Mouse (Mus musculus): ENCODE measurements around the gene Palb2. TPM values are rescaled to one million over a fixed set of nuclear protein-coding genes. Genes with fewer than 3 reads are reported as not detected.

Gene Palb2
- total and polyA plus RNA-seq, 3 experiments, result 11.7 to 17.5 (median 14.0) TPM

GRCm38 (mm10) chr7:122167203-122167602, 34.4 kb upstream of the Palb2 start:
- Histone ChIP-seq H3K36me3 (replicated peaks in 1 of 2; ENCODE audit: control insufficient read depth in 1 of 2, insufficient read depth in 1 of 2, low read length in 1 of 2) (peaks cover 67 to 86% of the 10 kb centered on the region in 2 experiments), H3K79me2 (replicated peaks; ENCODE audit: control insufficient read depth, extremely low read depth, insufficient read depth, poor library complexity, severe bottlenecking) (no peaks in the 10 kb centered on the region), H3K4me3 (replicated peaks in 1 of 3; ENCODE audit: low read depth in 2 of 3, low read length in 2 of 3, poor library complexity in 1 of 3) (no peak overlapping the region), H3K9me3 (replicated peaks; ENCODE audit: low read length) (no peaks in the 10 kb centered on the region), H3K27ac (ENCODE audit: insufficient read depth, low read depth) (no peak overlapping the region), H3K4me2 (ENCODE audit: insufficient read depth, low read depth, poor library complexity, severe bottlenecking) (no peak overlapping the region), H3K9ac (ENCODE audit: insufficient read depth, low read depth) (no peak overlapping the region), H3K27me3 (replicated peaks) (no peaks in the 10 kb centered on the region), H3K4me1 (ENCODE audit: control insufficient read depth in 1 of 2, insufficient read depth in 2 of 2) (peaks cover 0 to 25% of the 10 kb centered on the region in 2 experiments; a peak in 1 of 4 replicates)
- in situ Hi-C loops (cut with MboI; ENCODE audit: low pct_ligation_motif_present, low pct_unique_long_range_greater_than_20kb, low sequenced_read_pairs), result no loop called here
- no peak for TF ChIP-seq MEF2A (IDR thresholded peaks at IDR 0.05; ENCODE audit: borderline replicate concordance, low read depth, low read length)
- TF ChIP-seq ZNF384 (IDR thresholded peaks at IDR 0.05; ENCODE audit: low read depth, low read length), result no peak
- no peak for TF ChIP-seq CHD2 (IDR thresholded peaks at IDR 0.05; ENCODE audit: low read length)
- TF ChIP-seq RCOR1 (conservative IDR thresholded peaks at IDR 0.05; ENCODE audit: low read depth, low read length), result no peak
- no peak for TF ChIP-seq MXI1 (IDR thresholded peaks at IDR 0.05; ENCODE audit: low read depth, low read length)
- no peak for TF ChIP-seq NRF1 (IDR thresholded peaks at IDR 0.05; ENCODE audit: low read depth, low read length)
- TF ChIP-seq TBP (conservative IDR thresholded peaks at IDR 0.05; ENCODE audit: low read depth, low read length), result no peak
- no peak for TF ChIP-seq NELFE (IDR thresholded peaks at IDR 0.05; ENCODE audit: low read depth, low read length)
- TF ChIP-seq POLR2A (IDR thresholded peaks at IDR 0.05; ENCODE audit: low read depth, low read length), result no peak
- TF ChIP-seq MAX (IDR thresholded peaks at IDR 0.05; ENCODE audit: low read length), result no peak
- no peak for TF ChIP-seq ZKSCAN1 (IDR thresholded peaks at IDR 0.05; ENCODE audit: borderline replicate concordance, low read depth, low read length)
- no peak for TF ChIP-seq CHD1 (IDR thresholded peaks at IDR 0.05; ENCODE audit: low read depth, low read length)
- dilution Hi-C loops (cut with MboI; ENCODE audit: extremely low pct_ligation_motif_present, extremely low pct_unique_long_range_greater_than_20kb, low sequenced_read_pairs), result no loop called here
- DNase-seq (ENCODE audit: extremely low read depth), result no peak

DNA sequence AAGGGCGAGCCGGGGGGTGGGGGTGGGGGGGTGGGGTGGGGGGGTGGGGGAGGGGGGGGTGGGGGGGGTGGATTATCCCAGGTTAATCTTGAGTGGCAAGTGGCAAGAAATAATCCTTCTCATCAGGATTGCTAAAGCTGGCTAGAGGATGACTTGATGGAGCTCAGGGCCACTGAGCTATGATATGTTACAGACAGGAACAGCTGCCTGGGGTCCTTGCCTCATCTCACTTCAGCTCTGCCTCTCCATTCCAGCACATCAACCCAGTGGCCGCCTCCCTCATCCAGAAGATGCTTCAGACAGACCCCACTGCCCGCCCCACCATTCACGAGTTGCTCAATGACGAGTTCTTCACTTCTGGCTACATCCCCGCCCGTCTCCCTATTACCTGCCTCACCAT, 31.0 kb upstream of the Palb2 start:
- H3K27ac ChIP-seq (ENCODE audit: insufficient read depth, low read depth), result no peak overlapping the region
- no peak for TF ChIP-seq ZNF384 (IDR thresholded peaks at IDR 0.05; ENCODE audit: low read depth, low read length)
- no peak for TF ChIP-seq PAX5 (IDR thresholded peaks at IDR 0.05; ENCODE audit: low read length)
- TF ChIP-seq CTCF (conservative IDR thresholded peaks at IDR 0.05 in 1 of 2, IDR thresholded peaks at IDR 0.05 in 1 of 2; ENCODE audit: low read depth in 2 of 2, low read length in 2 of 2), result no peak
- TF ChIP-seq USF1 (IDR thresholded peaks at IDR 0.05; ENCODE audit: low read depth, low read length), result no peak
- no peak for TF ChIP-seq JUND (conservative IDR thresholded peaks at IDR 0.05; ENCODE audit: low read depth, low read length)
- no peak for TF ChIP-seq MYC (IDR thresholded peaks at IDR 0.05; ENCODE audit: low read depth, low read length)
- TF ChIP-seq JUN (IDR thresholded peaks at IDR 0.05; ENCODE audit: insufficient read depth, low read depth, low read length), result no peak
- no peak for TF ChIP-seq E2F4 (IDR thresholded peaks at IDR 0.05; ENCODE audit: insufficient replicate concordance, low read depth, low read length)
- TF ChIP-seq CHD1 (IDR thresholded peaks at IDR 0.05; ENCODE audit: low read depth, low read length), result no peak
- TF ChIP-seq UBTF (IDR thresholded peaks at IDR 0.05; ENCODE audit: low read depth, low read length), result no peak
- TF ChIP-seq IRF4 (IDR thresholded peaks at IDR 0.05; ENCODE audit: low read depth, low read length), result no peak
- TF ChIP-seq RAD21 (IDR thresholded peaks at IDR 0.05; ENCODE audit: low read depth, low read length), result no peak
- TF ChIP-seq MEF2A (IDR thresholded peaks at IDR 0.05; ENCODE audit: borderline replicate concordance, low read depth, low read length), result no peak
- TF ChIP-seq CHD2 (IDR thresholded peaks at IDR 0.05; ENCODE audit: low read length), result no peak
- no peak for TF ChIP-seq ELF1 (IDR thresholded peaks at IDR 0.05; ENCODE audit: low read depth, low read length)
- no peak for TF ChIP-seq MAZ (IDR thresholded peaks at IDR 0.05; ENCODE audit: low read depth, low read length)
- no peak for TF ChIP-seq HCFC1 (IDR thresholded peaks at IDR 0.05; ENCODE audit: low read depth, low read length)
- TF ChIP-seq GABPA (IDR thresholded peaks at IDR 0.05; ENCODE audit: insufficient replicate concordance, low read depth, low read length), result no peak
- no peak for DNase-seq (ENCODE audit: extremely low read depth)
- H3K27me3 ChIP-seq (replicated peaks), result no peaks in the 10 kb centered on the region
- no peak overlapping the region for H3K4me2 ChIP-seq (ENCODE audit: insufficient read depth, low read depth, poor library complexity, severe bottlenecking)
- dilution Hi-C loops (cut with MboI; ENCODE audit: extremely low pct_ligation_motif_present, extremely low pct_unique_long_range_greater_than_20kb, low sequenced_read_pairs), result no loop called here
- peaks cover 5 to 41% of the 10 kb centered on the region in 2 experiments; a peak in 2 of 4 replicates for H3K4me1 ChIP-seq (ENCODE audit: control insufficient read depth in 1 of 2, insufficient read depth in 2 of 2)
- no peak overlapping the region for H3K4me3 ChIP-seq (replicated peaks in 1 of 3; ENCODE audit: low read depth in 2 of 3, low read length in 2 of 3, poor library complexity in 1 of 3)
- in situ Hi-C loops (cut with MboI; ENCODE audit: low pct_ligation_motif_present, low pct_unique_long_range_greater_than_20kb, low sequenced_read_pairs), result no loop called here
- H3K9me3 ChIP-seq (replicated peaks; ENCODE audit: low read length), result no peaks in the 10 kb centered on the region
- peaks cover 59 to 81% of the 10 kb centered on the region in 2 experiments for H3K36me3 ChIP-seq (replicated peaks in 1 of 2; ENCODE audit: control insufficient read depth in 1 of 2, insufficient read depth in 1 of 2, low read length in 1 of 2)
- peaks cover 23% of the 10 kb centered on the region for H3K79me2 ChIP-seq (replicated peaks; ENCODE audit: control insufficient read depth, extremely low read depth, insufficient read depth, poor library complexity, severe bottlenecking)
- H3K9ac ChIP-seq (ENCODE audit: insufficient read depth, low read depth), result no peak overlapping the region

Data from CH12.LX (cell line).